In genomic region chr3:89390699-89391662, GRCm38 (mm10) we compare ENCODE assay signal across 8 mouse cellular contexts. TPM values are rescaled to one million over a fixed set of nuclear protein-coding genes. Genes with fewer than 3 reads are reported as not detected.
DNase-seq lines count a peak whose midpoint lies in the region; ATAC-seq and TF ChIP-seq lines count a peak whose summit lies in the region.
"Had no signal": no experiment of that assay in that cellular context is flagged by ENCODE, and none has a peak within 500 bp of the region (broad histone marks: within the 10 kb centered on the region; RNA-seq: fewer than 3 reads in every experiment).

No protein-coding gene starts in this region.

- no peak overlapping the region for H3K27ac ChIP-seq in liver, embryonic 14.5 days

- 23% methylated on average over 19 of the region's 19 CpGs for WGBS in liver, embryonic 14.5 days (ENCODE audit: insufficient replicate concordance)

- no peak for ATAC-seq in liver, embryonic 14.5 days (ENCODE audit: insufficient read depth)

- peaks cover 9 to 22% of the 10 kb centered on the region in 2 experiments for H3K4me1 ChIP-seq in liver, embryonic 14.5 days (replicated peaks; ENCODE audit: control insufficient read depth in 2 of 2, insufficient read depth in 2 of 2, low read length in 1 of 2)

- TF ChIP-seq EP300 in liver, embryonic 14.5 days (IDR thresholded peaks at IDR 0.05; ENCODE audit: low read depth), result no peak

- peak; percentile 39 for DNase-seq in urinary bladder, postnatal 25 days (ENCODE audit: low spot score)
- DNase-seq in urinary bladder, postnatal 4 days (ENCODE audit: low spot score in 2 of 2), result no peak
- peak; percentile 39 to 59 for DNase-seq in cerebellum, postnatal 25 days
- DNase-seq in heart, postnatal 4 days, result peak; percentile 53
- DNase-seq in liver, embryonic 14.5 days (ENCODE audit: low read depth in 3 of 3, low spot score in 3 of 3), result no peak
- peak; percentile 49 for DNase-seq in splenic B cell, adult 2 months (ENCODE audit: low read depth, low spot score)
- no peak for DNase-seq in layer of hippocampus, adult 9-11 months

- no peaks in the 10 kb centered on the region for H3K36me3 ChIP-seq in liver, embryonic 14.5 days (replicated peaks; ENCODE audit: control insufficient read depth, insufficient read depth, low read depth)
- H3K36me3 ChIP-seq in splenic B cell, adult 2 months (ENCODE audit: control insufficient read depth, insufficient read depth, low read length, poor library complexity, severe bottlenecking), result no peaks in the 10 kb centered on the region

- no peaks in the 10 kb centered on the region for H3K9me3 ChIP-seq in liver, embryonic 14.5 days (ENCODE audit: control insufficient read depth, low read length)

- no peak overlapping the region for H3K9ac ChIP-seq in liver, embryonic 14.5 days (replicated peaks)

- H3K27me3 ChIP-seq in liver, embryonic 14.5 days (ENCODE audit: control insufficient read depth, insufficient read depth, low read length), result peaks cover 20% of the 10 kb centered on the region
- no peaks in the 10 kb centered on the region; the same call in 1 of the 2 replicates for H3K27me3 ChIP-seq in splenic B cell, adult 2 months (ENCODE audit: control insufficient read depth, insufficient read depth, low read length, poor library complexity, severe bottlenecking)

- TF ChIP-seq CTCF in liver, embryonic 14.5 days (IDR thresholded peaks at IDR 0.05; ENCODE audit: low read depth), result no peak

- peak overlapping the region; percentile 98 for H3K4me2 ChIP-seq in liver, embryonic 14.5 days (ENCODE audit: low read depth)

- H3K4me3 ChIP-seq in liver, embryonic 14.5 days (ENCODE audit: insufficient read depth in 1 of 2, low read depth in 2 of 2, low read length in 2 of 2), result peak overlapping the region; percentile 35 to 61

RNA-seq across cellular contexts. Expression of gene Zbtb7b, which starts 3.6 kb away (rescaled TPM):
- 10 to 100 TPM; 13.8 to 15.1 TPM for total RNA-seq in heart, postnatal 4 days (2021)
- 5.4 and 6.9 TPM in 2 replicates for polyA plus RNA-seq in liver, embryonic 14.5 days (2012; rRNA removed)
- 0.95 and 1.2 TPM in 2 replicates for polyA plus RNA-seq in liver, embryonic 14.5 days (2014; fragmentation: Nextera tagmentation; extraction: Ambion mirVana)

RNA-seq across cellular contexts. Expression of gene Lenep, which starts 11.6 kb away (rescaled TPM):
- total RNA-seq in heart, postnatal 4 days (2021), result under 1 TPM in 1 of 2 experiments, not detected in 1; 0.68 TPM
- polyA plus RNA-seq in liver, embryonic 14.5 days (2012; rRNA removed), result 0.75 and 0.76 TPM in 2 replicates
- not detected in 2 replicates for polyA plus RNA-seq in liver, embryonic 14.5 days (2014; fragmentation: Nextera tagmentation; extraction: Ambion mirVana)

RNA-seq across cellular contexts. Expression of gene Flad1, which starts 20.7 kb away (rescaled TPM):
- total RNA-seq in heart, postnatal 4 days (2021), result 10 to 100 TPM; 30.7 to 33.0 TPM
- 8.7 and 9.2 TPM in 2 replicates for polyA plus RNA-seq in liver, embryonic 14.5 days (2012; rRNA removed)
- polyA plus RNA-seq in liver, embryonic 14.5 days (2014; fragmentation: Nextera tagmentation; extraction: Ambion mirVana), result 13.0 and 13.2 TPM in 2 replicates

RNA-seq across cellular contexts. Expression of gene Dcst1, which starts 25.9 kb away (rescaled TPM):
- total RNA-seq in heart, postnatal 4 days (2021), result under 1 TPM; 0.21 to 0.72 TPM
- polyA plus RNA-seq in liver, embryonic 14.5 days (2012; rRNA removed), result 0.03 TPM in 1 of 2 replicates, not detected in the other
- not detected in 2 replicates for polyA plus RNA-seq in liver, embryonic 14.5 days (2014; fragmentation: Nextera tagmentation; extraction: Ambion mirVana)
- total RNA-seq: heart, adult 18-20 months had no signal

RNA-seq across cellular contexts. Expression of gene Cks1b, which starts 27.2 kb away (rescaled TPM):
- total RNA-seq in heart, postnatal 4 days (2021), result 10 to 100 TPM; 62.8 to 64.3 TPM
- polyA plus RNA-seq in liver, embryonic 14.5 days (2012; rRNA removed), result 133 and 172 TPM in 2 replicates
- 288 and 295 TPM in 2 replicates for polyA plus RNA-seq in liver, embryonic 14.5 days (2014; fragmentation: Nextera tagmentation; extraction: Ambion mirVana)

Comparison
In these comparisons a context has a peak if more than half of its experiments do, and no peak if none do; other contexts are left out.
1. DNase-seq: peak in urinary bladder, postnatal 25 days (single experiment), cerebellum, postnatal 25 days (2 of 2), heart, postnatal 4 days (single experiment) and splenic B cell, adult 2 months (single experiment); none in urinary bladder, postnatal 4 days (0 of 2), liver, embryonic 14.5 days (0 of 3) and layer of hippocampus, adult 9-11 months (single experiment).